Mouse (Mus musculus): ENCODE measurements at regions not wholly inside any gene's neighbourhood (a gene's known extent, or its start where the extent isn't known, plus 50 kb on each side); places are given as distances from the start of the nearest gene placed in this dataset.

GRCm38 (mm10) chr6:103832808-103833207 is 322.4 kb downstream of the Chl1 start:
- no peak for TF ChIP-seq CTCF (IDR thresholded peaks at IDR 0.05; ENCODE audit: insufficient read depth, low read length)
- TF ChIP-seq POLR2A (IDR thresholded peaks at IDR 0.05; ENCODE audit: borderline replicate concordance, extremely low read depth, low read depth, low read length), result no peak
